Mouse (Mus musculus): ENCODE measurements around the gene Nutf2-ps1. TPM values are rescaled to one million over a fixed set of nuclear protein-coding genes. Genes with fewer than 3 reads are reported as not detected.

Gene Nutf2-ps1
- 23.8 and 62.7 TPM in 2 replicates for polyA plus RNA-seq (2012; ENCODE audit: low replicate concordance)

DNA sequence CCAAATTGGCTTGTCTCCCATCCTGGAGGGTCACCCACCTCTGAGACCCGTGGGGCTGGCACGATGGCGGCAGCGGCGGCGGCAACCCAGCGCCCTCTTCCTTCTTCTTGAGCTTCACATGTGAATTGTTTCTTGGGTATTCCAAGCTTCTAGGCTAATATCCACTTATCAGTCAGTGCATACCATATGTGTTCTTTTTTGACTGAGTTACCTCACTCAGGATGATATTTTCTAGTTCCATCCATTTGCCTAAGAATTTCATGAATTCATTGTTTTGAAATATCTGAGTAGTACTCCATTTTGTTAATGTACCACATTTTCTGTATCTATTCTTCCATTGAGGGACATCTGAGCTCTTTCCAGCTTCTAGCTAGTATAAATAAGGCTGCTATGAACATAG lies at the start of gene Nutf2-ps1:
Gene Nutf2-ps1, minus strand, starts transcription at position 101 of the 400 bp plus-strand sequence.

DNA sequence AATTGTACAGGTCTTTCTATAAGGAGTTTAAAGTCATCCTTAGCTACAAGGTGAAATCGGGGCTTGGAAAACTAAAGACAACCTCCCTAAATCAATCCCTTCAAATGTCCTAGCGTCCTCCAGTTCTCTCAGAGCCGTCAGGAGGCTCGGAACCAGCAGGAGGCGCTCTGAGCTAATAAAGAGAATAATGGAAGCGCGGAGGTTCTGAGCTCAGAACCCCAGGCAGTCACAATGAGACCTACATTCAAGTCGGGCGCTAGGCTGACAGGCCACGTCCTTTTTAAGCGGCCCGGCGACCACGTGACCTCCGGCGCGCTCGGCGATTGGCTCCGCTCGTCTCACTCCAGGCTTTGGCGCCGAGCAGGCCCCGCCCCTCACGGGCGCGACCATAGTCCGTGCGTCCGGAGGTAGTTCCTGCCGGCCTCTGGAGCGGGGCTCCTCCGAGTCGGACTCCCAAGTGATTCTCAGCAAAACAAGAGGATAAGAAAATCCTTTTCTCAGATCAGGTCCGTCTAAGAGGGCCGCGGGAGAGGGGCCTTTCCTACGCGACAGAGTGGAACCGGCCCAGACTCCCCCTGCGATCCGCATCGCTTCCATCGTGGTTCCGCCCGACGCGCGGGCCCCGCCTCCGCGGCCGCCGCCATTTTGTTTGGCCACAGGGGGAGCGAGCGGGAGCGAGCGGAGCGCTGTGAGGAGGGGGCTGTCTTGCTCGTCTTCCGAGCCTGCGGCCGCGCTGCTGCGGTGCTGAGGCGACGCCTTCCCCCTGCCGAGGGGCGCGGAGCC lies 11.1 kb upstream of the Nutf2-ps1 start, which contains the start of gene Smc3:
Gene Smc3, plus strand, starts transcription at position 642 of the 783 bp plus-strand sequence.

Other genes starting within 250 kb of the Nutf2-ps1 start
- gene Gm10197, start 217.3 kb downstream of the Nutf2-ps1 start, polyA plus RNA-seq (2012; ENCODE audit: low replicate concordance), result not detected in 2 replicates
- 57.8 and 122 TPM in 2 replicates for gene Smndc1, start 198.5 kb downstream of the Nutf2-ps1 start, polyA plus RNA-seq (2012; ENCODE audit: low replicate concordance)
- gene Dusp5, start 60.0 kb downstream of the Nutf2-ps1 start, polyA plus RNA-seq (2012; ENCODE audit: low replicate concordance), result 13.9 and 28.4 TPM in 2 replicates
- gene Smc3, start 11.3 kb upstream of the Nutf2-ps1 start, polyA plus RNA-seq (2012; ENCODE audit: low replicate concordance), result 12.8 and 15.8 TPM in 2 replicates
- 0.05 and 0.10 TPM in 2 replicates for gene Rbm20, start 88.2 kb upstream of the Nutf2-ps1 start, polyA plus RNA-seq (2012; ENCODE audit: low replicate concordance)

All from hematopoietic multipotent progenitor cell, adult 10-12 weeks (in vitro differentiated cells).